Mouse (Mus musculus) brain, embryonic 14.5 days (tissue): ENCODE measurements around the gene Slc35f3.
A peak's percentile ranks its signal among the peaks of the same experiment; 100 is the strongest.

Experiments used
- CTCF ChIP-seq: fragments of 200-500 bp; IDR thresholded peaks from 2 replicates; pipeline ENCODE4 v1.5.1; 2012; ENCODE audit warnings: inconsistent platforms, mild to moderate bottlenecking, moderate library complexity, borderline replicate concordance; ENCODE audit not compliant: insufficient read depth, insufficient read length; ENCODE audit errors: extremely low read depth
- POLR2A ChIP-seq: fragments of 200-500 bp; IDR thresholded peaks from 2 replicates; pipeline ENCODE4 v1.6.1; 2012; ENCODE audit warnings: mild to moderate bottlenecking, inconsistent platforms, borderline replicate concordance; ENCODE audit not compliant: poor library complexity, insufficient read depth, insufficient read length, severe bottlenecking; ENCODE audit errors: extremely low read depth

DNA sequence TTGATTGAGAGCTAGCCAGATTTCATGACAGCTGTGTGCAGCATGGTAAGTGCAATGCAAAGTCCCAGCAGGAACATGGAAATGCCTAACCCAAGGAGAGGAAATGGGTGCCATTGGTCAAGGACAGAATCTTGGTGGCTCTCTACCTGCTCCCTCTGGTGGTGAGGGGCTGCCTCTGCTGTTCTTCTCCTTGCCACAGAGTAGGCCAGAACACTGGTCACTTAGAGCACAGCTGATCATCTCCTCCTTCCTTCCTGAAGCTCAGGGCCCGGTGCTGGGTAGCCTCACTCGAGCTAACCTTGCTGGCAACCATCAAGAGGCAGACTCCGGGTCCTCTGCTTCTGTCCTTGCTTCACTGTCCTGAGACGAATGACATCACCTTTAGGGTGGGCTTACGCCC lies 84.4 kb downstream of the Slc35f3 start:
- TF ChIP-seq CTCF (peak; percentile 74), POLR2A (no peak)
